Mouse (Mus musculus) lung, adult 2 months (tissue): Measurements from ENCODE around the gene Adm2. TPM values are rescaled to one million over a fixed set of nuclear protein-coding genes. Genes with fewer than 3 reads are reported as not detected.

Experiments
- DNase-seq: peaks from one replicate; pipeline ENCODE4 v3.0.0; 2022
- H3K4me1 ChIP-seq: fragments of 200-500 bp; 2 replicates; pipeline ENCODE4 v1.6.1; 2011; ENCODE audit warnings: low read length; ENCODE audit not compliant: control insufficient read depth, insufficient read depth
- H3K4me3 ChIP-seq: fragments of 200-500 bp; replicated peaks from 2 replicates; pipeline ENCODE3; 2011; ENCODE audit warnings: low read depth, mild to moderate bottlenecking, control low read depth, low read length; ENCODE audit errors: extremely low read depth
- CTCF ChIP-seq: fragments of 200-500 bp; IDR thresholded peaks from 2 replicates; pipeline ENCODE4 v1.5.1; 2011; ENCODE audit warnings: mild to moderate bottlenecking, low read length, control low read depth; ENCODE audit not compliant: insufficient read depth
- POLR2A ChIP-seq: fragments of 200-500 bp; IDR thresholded peaks from 2 replicates; pipeline ENCODE4 v1.6.1; 2011; ENCODE audit warnings: low read depth, mild to moderate bottlenecking, control low read depth, low read length, borderline replicate concordance; ENCODE audit errors: extremely low read depth
- WGBS: fragments of 180-500 bp; shearing (Covaris S2); methylation state at CpG from one replicate; pipeline ENCODE4 v1.1.7; 2018; 5-methylcytosine and 5-hydroxymethylcytosine counted together
- polyA plus RNA-seq: library from polyadenylated mRNA; depleted of rRNA; stranded (reverse); fragments of >200 nt; gene quantifications from 2 replicates; pipeline ENCODE4 v1.2.3, GENCODE M21; 2012

Adm2 gene
- polyA plus RNA-seq, 1 experiment, result 0.75 TPM

GRCm38 (mm10) chr15:89307461-89307860, 15.1 kb upstream of the Adm2 start:
- TF ChIP-seq CTCF, result no peak
- TF ChIP-seq POLR2A, result no peak
- Histone ChIP-seq H3K4me1 (peaks cover 9% of the 10 kb centered on the region; the same call in 1 of the 2 replicates), H3K4me3 (no peak overlapping the region)
- 85% methylated on average over 13 of the region's 13 CpGs for WGBS
- no peak for DNase-seq

GRCm38 (mm10) chr15:89308406-89309139, 13.9 kb upstream of the Adm2 start:
- 80% methylated on average over 7 of the region's 7 CpGs for WGBS
- no peak overlapping the region for H3K4me3 ChIP-seq
- DNase-seq, result no peak
- peaks cover 17% of the 10 kb centered on the region for H3K4me1 ChIP-seq
- no peak for TF ChIP-seq CTCF
- TF ChIP-seq POLR2A, result no peak

- WGBS, result 17% methylated on average over 6 of the region's 6 CpGs
- TF ChIP-seq CTCF, result no peak
- TF ChIP-seq POLR2A, result no peak
- Histone ChIP-seq H3K4me1 (peaks cover 24% of the 10 kb centered on the region), H3K4me3 (no peak overlapping the region)
- no peak for DNase-seq
Measured at GRCm38 (mm10) chr15:89309962-89310498, 12.5 kb upstream of the Adm2 start.

GRCm38 (mm10) chr15:89313359-89313758, 9.2 kb upstream of the Adm2 start:
- 64% methylated on average over 4 of the region's 4 CpGs for WGBS
- no peak for DNase-seq
- Histone ChIP-seq H3K4me3 (no peak overlapping the region), H3K4me1 (peaks cover 26% of the 10 kb centered on the region)
- no peak for TF ChIP-seq POLR2A
- no peak for TF ChIP-seq CTCF

GRCm38 (mm10) chr15:89314107-89314506, 8.4 kb upstream of the Adm2 start:
- Histone ChIP-seq H3K4me1 (peaks cover 26% of the 10 kb centered on the region), H3K4me3 (peak overlapping the region; percentile 97)
- WGBS, result 29% methylated on average over 3 of the region's 3 CpGs
- TF ChIP-seq POLR2A (no peak), CTCF (no peak)
- no peak for DNase-seq

GRCm38 (mm10) chr15:89314511-89315189, 7.9 kb upstream of the Adm2 start:
- Histone ChIP-seq H3K4me3 (peak overlapping the region; percentile 97), H3K4me1 (peaks cover 26% of the 10 kb centered on the region)
- under 1% methylated on average over 58 of the region's 58 CpGs for WGBS
- TF ChIP-seq POLR2A (no peak), CTCF (no peak)
- DNase-seq, result peak; percentile 31

- peak; percentile 98 for DNase-seq
- WGBS, result under 1% methylated on average over 36 of the region's 37 CpGs
- Histone ChIP-seq H3K4me3 (peak within 1 kb of the TSS; percentile 97), H3K4me1 (peaks cover 22% of the 10 kb centered on the region)
- TF ChIP-seq CTCF (no peak), POLR2A (peak; percentile 51; the same call in 1 of the 2 replicates)
Measured at GRCm38 (mm10) chr15:89315190-89315731, 7.3 kb upstream of the Adm2 start, which contains the start of gene Sbf1. Gene Sbf1 (minus strand): TSS chr15:89315311.

- DNase-seq, result no peak
- TF ChIP-seq POLR2A (no peak), CTCF (0 out of 2 replicates have a peak, but pooled peaks have one; percentile 18)
- WGBS, result 81% methylated on average over 11 of the region's 11 CpGs
- Histone ChIP-seq H3K4me3 (no peak overlapping the region), H3K4me1 (peaks cover 22% of the 10 kb centered on the region)
Measured at GRCm38 (mm10) chr15:89316146-89316545, 6.4 kb upstream of the Adm2 start.

GRCm38 (mm10) chr15:89321264-89321663, 1.3 kb upstream of the Adm2 start:
- no peaks in the 10 kb centered on the region for H3K4me1 ChIP-seq
- no peak for TF ChIP-seq POLR2A
- DNase-seq, result no peak
- 66% methylated on average over 8 of the region's 8 CpGs for WGBS
- no peak overlapping the region for H3K4me3 ChIP-seq
